Mouse (Mus musculus) stomach, postnatal 0 days (tissue): ENCODE results near the gene E2f3. TPM values are rescaled to one million over a fixed set of nuclear protein-coding genes. Genes with fewer than 3 reads are reported as not detected.

Experiments used
- ATAC-seq: fragments of 200-750 bp; cut with Nextera tagmentation; 2 replicates; pipeline ENCODE4 v1.8.0; 2017; ENCODE audit not compliant: low FRiP score, low TSS enrichment
- DNase-seq: peaks from one replicate; pipeline ENCODE4 v3.0.0-alpha.2; 2016; ENCODE audit warnings: low spot score
- H3K27ac ChIP-seq: fragments of 300-500 bp; sonication (generic); replicated peaks from 2 replicates; pipeline ENCODE4 v1.5.1; 2014; ENCODE audit warnings: mild to moderate bottlenecking, control low read depth
- H3K27me3 ChIP-seq: fragments of 300-500 bp; sonication (generic); 2 replicates; pipeline ENCODE4 v1.6.1; 2014; ENCODE audit warnings: low read length; ENCODE audit not compliant: control insufficient read depth, insufficient read depth
- H3K36me3 ChIP-seq: fragments of 300-500 bp; sonication (generic); 2 replicates; pipeline ENCODE4 v1.6.1; 2014; ENCODE audit warnings: low read length, mixed read lengths; ENCODE audit not compliant: control insufficient read depth, insufficient read depth
- H3K4me1 ChIP-seq: fragments of 300-500 bp; sonication (generic); replicated peaks from 2 replicates; pipeline ENCODE4 v1.6.1; 2014; ENCODE audit warnings: antibody characterized with exemption; ENCODE audit not compliant: control insufficient read depth, insufficient read depth
- H3K4me2 ChIP-seq: fragments of 300-500 bp; sonication (generic); replicated peaks from 2 replicates; pipeline ENCODE4 v1.6.1; 2014; ENCODE audit warnings: low read depth, mild to moderate bottlenecking, control low read depth, moderate library complexity
- H3K4me3 ChIP-seq: fragments of 300-500 bp; sonication (generic); 2 replicates; pipeline ENCODE4 v1.5.1; 2014; ENCODE audit warnings: low read depth, low read length, control low read depth
- H3K9ac ChIP-seq: fragments of 300-500 bp; sonication (generic); 2 replicates; pipeline ENCODE4 v1.6.1; 2014; ENCODE audit warnings: mild to moderate bottlenecking, low read length, control low read depth, mixed read lengths
- H3K9me3 ChIP-seq: fragments of 300-500 bp; sonication (generic); 2 replicates; pipeline ENCODE4 v1.6.1; 2016; ENCODE audit warnings: low read length; ENCODE audit not compliant: control insufficient read depth
- CTCF ChIP-seq: IDR thresholded peaks from 2 replicates; pipeline ENCODE4 v1.5.1; 2016; ENCODE audit warnings: antibody characterized with exemption, low read depth, mild to moderate bottlenecking, moderate library complexity
- EP300 ChIP-seq: optimal IDR thresholded peaks from 2 replicates; pipeline ENCODE3; 2016; ENCODE audit warnings: antibody characterized with exemption
- WGBS: fragments of 180-500 bp; shearing (Covaris S2); extraction: QIAGEN DNeasy Blood & Tissue Kit; methylation state at CpG from one replicate; pipeline ENCODE4 v1.1.7; 2014; 5-methylcytosine and 5-hydroxymethylcytosine counted together
- polyA plus RNA-seq: library from polyadenylated mRNA; unstranded; fragments of >200 nt; fragmentation: Nextera tagmentation; extraction: Ambion mirVana; gene quantifications from 2 replicates; pipeline ENCODE4 v1.2.1, GENCODE M21; 2015

Gene E2f3
- polyA plus RNA-seq, 1 experiment from 2014 or later, result 2.5 TPM

- no peaks in the 10 kb centered on the region for H3K27me3 ChIP-seq
- 49% methylated on average over 4 of the region's 4 CpGs for WGBS
- H3K27ac ChIP-seq, result no peak overlapping the region
Measured at GRCm38 (mm10) chr13:29939399-29939798, 46.5 kb downstream of the E2f3 start.

GRCm38 (mm10) chr13:29938776-29939175 lies 47.1 kb downstream of the E2f3 start:
- Histone ChIP-seq H3K27me3 (no peaks in the 10 kb centered on the region), H3K4me3 (no peak overlapping the region), H3K9ac (no peak overlapping the region), H3K9me3 (no peaks in the 10 kb centered on the region), H3K4me2 (no peak overlapping the region), H3K4me1 (no peaks in the 10 kb centered on the region), H3K27ac (no peak overlapping the region), H3K36me3 (no peaks in the 10 kb centered on the region)
- WGBS, result 64% methylated on average over 6 of the region's 6 CpGs
- no peak for DNase-seq
- no peak for ATAC-seq
- TF ChIP-seq EP300 (no peak), CTCF (no peak)

More at GRCm38 (mm10) chr13:29939399-29939798, 46.5 kb downstream of the E2f3 start:
- no peak overlapping the region for H3K4me3 ChIP-seq
- DNase-seq, result no peak
- H3K4me2 ChIP-seq, result no peak overlapping the region
- no peak overlapping the region for H3K9ac ChIP-seq
- TF ChIP-seq CTCF, result no peak
- TF ChIP-seq EP300, result no peak
- no peak for ATAC-seq
- no peaks in the 10 kb centered on the region for H3K4me1 ChIP-seq
- H3K36me3 ChIP-seq, result no peaks in the 10 kb centered on the region
- no peaks in the 10 kb centered on the region for H3K9me3 ChIP-seq

- no peaks in the 10 kb centered on the region for H3K36me3 ChIP-seq
- no peak for DNase-seq
- 67% methylated on average over 3 of the region's 3 CpGs for WGBS
- H3K4me2 ChIP-seq, result no peak overlapping the region
- H3K4me3 ChIP-seq, result no peak overlapping the region
- H3K4me1 ChIP-seq, result no peaks in the 10 kb centered on the region
- TF ChIP-seq CTCF (no peak), EP300 (no peak)
- no peaks in the 10 kb centered on the region for H3K27me3 ChIP-seq
- ATAC-seq, result no peak
- H3K9me3 ChIP-seq, result no peaks in the 10 kb centered on the region
- H3K27ac ChIP-seq, result no peak overlapping the region
- H3K9ac ChIP-seq, result no peak overlapping the region
Measured at GRCm38 (mm10) chr13:29926168-29926567, 59.7 kb downstream of the E2f3 start.

- H3K4me3 ChIP-seq, result no peak overlapping the region
- H3K4me2 ChIP-seq, result no peak overlapping the region
- H3K4me1 ChIP-seq, result no peaks in the 10 kb centered on the region
- no peaks in the 10 kb centered on the region for H3K9me3 ChIP-seq
- no peaks in the 10 kb centered on the region for H3K27me3 ChIP-seq
- H3K27ac ChIP-seq, result no peak overlapping the region
- H3K36me3 ChIP-seq, result 0 out of 2 replicates have a peak, but pooled peaks cover 2% of the 10 kb centered on the region
- ATAC-seq (no peak), DNase-seq (no peak)
- H3K9ac ChIP-seq, result no peak overlapping the region
- TF ChIP-seq EP300, result no peak
- TF ChIP-seq CTCF, result no peak
- WGBS, result 77% methylated on average over 7 of the region's 7 CpGs
Measured at GRCm38 (mm10) chr13:29919841-29920240, 66.0 kb downstream of the E2f3 start.

GRCm38 (mm10) chr13:29916561-29916960 lies 69.3 kb downstream of the E2f3 start:
- Histone ChIP-seq H3K4me3 (no peak overlapping the region), H3K27ac (no peak overlapping the region), H3K4me1 (no peaks in the 10 kb centered on the region), H3K4me2 (no peak overlapping the region), H3K9ac (no peak overlapping the region), H3K27me3 (no peaks in the 10 kb centered on the region), H3K9me3 (no peaks in the 10 kb centered on the region), H3K36me3 (peaks cover 4% of the 10 kb centered on the region; the same call in 1 of the 2 replicates)
- 54% methylated on average over 1 of the region's 1 CpGs for WGBS
- DNase-seq, result no peak
- TF ChIP-seq CTCF, result no peak
- no peak for TF ChIP-seq EP300
- no peak for ATAC-seq

GRCm38 (mm10) chr13:29913606-29914005 lies 72.3 kb downstream of the E2f3 start:
- H3K9me3 ChIP-seq, result no peaks in the 10 kb centered on the region
- no peak overlapping the region for H3K9ac ChIP-seq
- H3K27me3 ChIP-seq, result no peaks in the 10 kb centered on the region
- ATAC-seq (no peak), DNase-seq (no peak)
- 92% methylated on average over 10 of the region's 10 CpGs for WGBS
- H3K27ac ChIP-seq, result no peak overlapping the region
- TF ChIP-seq CTCF (no peak), EP300 (no peak)
- no peak overlapping the region for H3K4me2 ChIP-seq
- H3K4me3 ChIP-seq, result no peak overlapping the region
- H3K4me1 ChIP-seq, result no peaks in the 10 kb centered on the region
- H3K36me3 ChIP-seq, result peaks cover 4% of the 10 kb centered on the region; the same call in 1 of the 2 replicates
